Mouse (Mus musculus): ENCODE measurements around the gene 9030612E09Rik.
A peak's percentile ranks its signal among the peaks of the same experiment; 100 is the strongest.

Gene 9030612E09Rik

DNA sequence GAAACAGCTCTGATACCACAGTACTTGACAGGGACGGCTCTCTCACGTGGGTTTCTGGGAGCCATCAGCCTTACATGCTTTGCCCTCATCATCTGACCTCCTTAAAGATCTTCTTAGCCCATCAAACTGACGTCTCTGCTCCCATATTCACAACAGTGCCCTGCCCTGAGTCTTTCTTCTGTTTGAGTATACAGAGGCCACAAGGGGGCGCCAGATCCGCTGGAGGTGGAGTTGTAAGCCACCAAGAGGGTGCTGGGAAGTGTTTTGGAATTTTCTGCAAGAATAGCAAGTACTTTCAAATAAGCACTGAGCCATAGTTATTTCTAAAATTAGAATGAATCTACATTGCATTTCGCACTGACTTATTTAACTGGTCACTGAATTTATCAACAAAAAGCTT, 37.4 kb downstream of the 9030612E09Rik start:
- DNase-seq, result peak in 1 of 2 experiments; percentile 46

DNA sequence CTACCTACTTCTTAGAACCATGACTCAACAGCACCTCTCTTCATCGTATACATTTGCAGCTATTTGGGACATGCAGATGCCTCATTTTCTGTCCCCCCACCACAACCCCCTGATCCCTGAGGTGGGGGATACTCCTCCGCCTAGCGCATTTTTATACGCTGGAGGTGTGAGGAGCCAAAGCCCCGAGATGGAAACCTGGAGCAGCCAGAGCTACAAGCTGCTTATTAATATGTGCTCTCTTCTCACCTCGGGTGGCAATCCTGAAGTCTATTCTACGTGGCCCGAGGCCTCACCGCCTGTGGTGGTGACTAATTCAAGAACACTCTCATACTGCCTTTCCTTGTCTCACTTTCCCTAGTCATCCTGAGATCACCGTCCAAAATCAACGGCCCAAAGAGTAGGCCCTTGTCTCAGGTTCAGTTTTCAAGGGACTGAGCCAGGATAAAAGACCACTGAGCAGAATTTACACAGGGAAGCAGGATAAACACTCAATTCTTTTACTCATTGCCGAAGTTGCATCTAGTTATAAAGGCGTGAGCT, 42.9 kb downstream of the 9030612E09Rik start:
- no peak for DNase-seq

DNA sequence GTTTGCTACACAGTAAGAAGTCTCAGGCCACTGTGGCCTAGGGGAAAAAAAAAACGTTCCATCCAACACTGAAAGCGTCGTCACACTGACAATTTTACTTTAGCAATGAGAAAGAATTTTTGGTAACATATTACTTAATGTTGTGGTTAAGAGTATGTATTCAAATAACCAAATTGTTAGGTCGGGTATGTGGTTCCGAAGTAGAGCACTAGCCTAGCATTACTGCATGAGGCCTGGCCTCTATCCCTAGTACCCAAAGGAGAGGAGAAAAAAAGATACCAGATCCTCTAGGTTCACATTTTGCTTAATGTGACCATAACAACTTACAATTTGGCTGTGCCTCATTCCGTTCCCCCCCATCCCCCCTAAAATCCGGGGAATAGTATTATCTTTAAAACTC, 46.0 kb downstream of the 9030612E09Rik start:
- no peak for DNase-seq

DNA sequence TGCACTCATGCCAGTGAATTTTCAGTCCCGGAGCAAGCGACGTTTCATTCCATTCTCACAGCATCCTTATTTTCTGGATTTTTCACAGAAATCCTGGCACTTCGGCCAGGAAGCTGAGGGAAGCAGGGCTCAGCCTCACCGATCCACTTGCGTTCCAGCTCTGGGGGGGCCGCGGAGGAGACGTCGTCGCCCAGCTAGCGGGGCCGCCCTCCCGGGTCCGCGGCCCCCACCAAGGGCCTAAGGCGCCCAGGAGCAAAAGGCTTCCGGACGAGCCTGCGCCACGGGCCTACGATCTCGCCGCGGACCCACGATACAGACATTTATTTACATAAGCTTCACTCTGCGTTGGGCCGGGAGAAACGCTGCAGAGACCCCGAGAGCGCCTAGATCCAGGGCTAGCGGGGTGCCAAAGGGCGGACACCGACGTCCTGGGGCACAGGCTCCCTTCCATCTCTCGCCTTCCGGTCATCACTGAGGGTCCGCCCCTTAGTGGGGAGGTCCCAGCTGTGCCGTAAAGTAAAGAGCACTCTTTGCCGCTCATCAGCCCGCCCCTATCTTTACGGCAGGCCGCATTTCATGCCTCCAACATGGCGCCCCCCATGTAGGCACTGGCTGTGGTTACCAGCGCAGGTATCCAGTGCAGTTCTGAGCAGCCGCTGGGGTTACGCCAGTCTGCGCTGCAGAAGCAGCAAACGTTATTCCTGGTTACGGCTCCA, 46.6 kb downstream of the 9030612E09Rik start, which contains the start of gene Pdss2:
TSS of gene Pdss2 (plus strand) at position 577 of the 716 bp plus-strand sequence.
- DNase-seq, result peak; percentile 96 to 98

GRCm38 (mm10) chr10:43221659-43222058, 47.2 kb downstream of the 9030612E09Rik start:
- peak; percentile 35 to 57 for DNase-seq

DNA sequence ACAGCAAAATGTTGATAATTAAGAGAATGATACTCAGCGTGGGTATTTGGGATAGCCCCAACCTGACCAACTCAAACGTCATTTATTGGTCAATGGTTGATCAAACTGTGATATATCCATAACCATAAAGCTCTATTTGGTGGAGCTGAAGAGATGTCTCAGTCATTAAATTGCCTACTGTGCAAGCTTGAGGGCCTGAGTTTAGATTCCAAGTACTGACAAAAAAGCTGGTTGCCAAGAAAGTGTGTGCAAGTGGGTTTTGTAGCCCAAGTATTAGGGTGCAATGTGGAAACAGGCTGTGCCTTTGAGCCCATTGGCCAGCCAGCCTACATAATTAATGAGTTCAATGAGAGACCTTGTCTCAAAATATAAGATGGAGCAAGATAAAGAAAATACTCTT, 48.9 kb downstream of the 9030612E09Rik start:
- no peak for DNase-seq
